Mouse (Mus musculus) G1E (cell line): ENCODE data around the gene Prm3.

Experiments
- CTCF ChIP-seq: IDR thresholded peaks from 2 replicates; pipeline ENCODE4 v1.5.1; 2012; ENCODE audit warnings: low read depth, low read length, inconsistent platforms, mixed read lengths
- GATA1 ChIP-seq: IDR thresholded peaks from 2 replicates; pipeline ENCODE4 v1.6.1; 2012; ENCODE audit warnings: borderline replicate concordance, low read length, inconsistent platforms, mixed read lengths
- TAL1 ChIP-seq: conservative IDR thresholded peaks from 2 replicates; pipeline ENCODE4 v1.6.1; 2012; ENCODE audit warnings: low read depth, low read length, inconsistent platforms, mixed read lengths

GRCm38 (mm10) chr16:10769661-10770060 is 21.1 kb downstream of the Prm3 start:
- TF ChIP-seq CTCF (no peak), GATA1 (no peak), TAL1 (no peak)
